Mouse (Mus musculus) kidney, postnatal 4 days (tissue): Measurements from ENCODE around the gene Abhd5.
A peak's percentile ranks its signal among the peaks of the same experiment; 100 is the strongest.

Source experiments
- DNase-seq, 2 experiments: peaks; one replicate each; pipeline ENCODE4 v3.0.0; 2021; ENCODE audit warnings: mixed read lengths in 2 of 2

The Abhd5 gene

GRCm38 (mm10) chr9:122415056-122415775 is 63.8 kb downstream of the Abhd5 start:
- DNase-seq: no peak

GRCm38 (mm10) chr9:122416617-122417016 is 65.2 kb downstream of the Abhd5 start:
- no peak for DNase-seq

- DNase-seq: no peak
These were observed 68.9 kb downstream of the Abhd5 start for GRCm38 (mm10) chr9:122420195-122420756.

GRCm38 (mm10) chr9:122420772-122421764 is 69.7 kb downstream of the Abhd5 start:
- peak; percentile 86 to 87 for DNase-seq

DNA sequence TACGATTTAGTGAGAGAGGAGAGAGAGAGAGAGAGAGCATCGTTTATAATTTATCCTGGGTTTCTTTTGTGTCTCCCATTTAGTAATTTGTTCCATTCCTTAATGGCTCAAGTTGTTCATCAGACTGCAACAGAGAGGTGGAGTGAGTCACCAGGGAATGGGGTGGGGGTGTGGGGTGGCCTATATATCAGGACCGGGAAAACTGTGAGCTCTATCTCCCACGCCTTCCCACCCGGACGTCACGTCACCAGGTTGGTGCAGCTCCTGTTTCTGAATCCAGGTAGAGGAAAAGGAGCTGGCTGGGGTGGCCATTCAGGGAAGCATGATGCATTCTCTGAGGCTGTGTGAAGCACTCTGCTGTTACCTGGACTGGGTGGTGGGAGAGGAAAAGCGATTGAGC is 70.5 kb downstream of the Abhd5 start:
- DNase-seq: no peak

- no peak for DNase-seq
These were observed 71.3 kb downstream of the Abhd5 start for GRCm38 (mm10) chr9:122422706-122423105.

GRCm38 (mm10) chr9:122423146-122423545 is 71.7 kb downstream of the Abhd5 start:
- no peak for DNase-seq

DNA sequence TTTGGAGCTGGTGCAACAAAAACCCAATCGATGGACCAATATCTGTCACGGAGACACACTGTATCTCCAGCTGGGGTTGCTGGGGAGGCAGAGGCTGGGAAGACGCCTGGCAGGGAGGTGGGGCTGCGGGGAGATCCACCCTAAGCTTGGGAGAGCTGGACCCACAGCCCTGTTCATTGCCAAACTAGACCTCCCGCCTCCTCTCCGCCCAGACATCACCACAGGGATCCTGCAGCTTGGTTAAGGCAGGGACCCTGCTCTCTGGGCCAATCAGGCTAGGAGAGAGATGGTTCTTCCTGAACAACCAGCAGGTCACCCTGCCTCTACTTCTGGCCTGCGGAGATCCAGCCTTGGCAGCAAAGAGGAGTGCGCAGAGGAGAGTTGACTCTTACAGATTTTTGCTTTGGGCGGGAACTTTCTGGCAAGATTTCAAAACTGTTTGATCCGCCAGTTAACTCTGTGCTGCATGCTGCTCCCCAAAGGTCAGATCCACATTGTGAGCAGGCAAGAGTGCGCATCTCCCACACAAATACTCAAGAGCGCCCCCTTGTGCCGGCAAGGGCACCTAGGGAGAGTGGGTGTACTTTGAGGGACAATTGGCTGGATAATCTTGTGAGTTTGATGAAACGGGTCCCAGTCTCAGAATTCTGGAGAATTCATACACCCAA is 73.7 kb downstream of the Abhd5 start:
- peak; percentile 53 to 58 for DNase-seq

GRCm38 (mm10) chr9:122429058-122429649 is 77.7 kb downstream of the Abhd5 start:
- DNase-seq: peak in 1 of 2 experiments; percentile 17

DNA sequence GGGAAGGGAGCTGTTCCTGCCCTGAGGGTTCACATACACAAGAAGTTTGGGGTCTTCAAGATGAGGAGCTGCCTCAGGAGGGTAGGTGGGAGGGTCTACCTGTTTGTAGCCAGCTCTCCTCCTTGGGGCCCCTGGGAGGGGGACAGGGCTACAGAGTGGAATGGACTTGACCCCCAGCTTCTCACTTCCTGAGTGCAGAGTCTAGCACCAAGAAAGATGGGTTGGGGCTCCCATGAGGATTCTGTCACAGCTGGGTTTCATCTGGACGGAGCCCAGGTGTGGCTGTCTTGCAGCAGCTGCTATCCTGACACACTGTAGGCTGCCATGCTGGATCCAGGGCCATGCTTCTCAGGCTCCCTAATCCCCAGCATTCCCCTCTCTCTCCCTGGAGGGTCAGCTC is 78.3 kb downstream of the Abhd5 start:
- no peak for DNase-seq
